ENCODE assay signal across 8 mouse cellular contexts in genomic region chr2:179842610-179843389, GRCm38 (mm10).
DNase-seq lines count a peak whose midpoint lies in the region; ATAC-seq lines count a peak whose summit lies in the region.
"Had no signal": no experiment of that assay in that cellular context is flagged by ENCODE, and none has a peak within 500 bp of the region (broad histone marks: within the 10 kb centered on the region; RNA-seq: fewer than 3 reads in every experiment).

No protein-coding gene starts in this region.

- DNase-seq in ovary, postnatal 36 days (ENCODE audit: low spot score), result peak; percentile 8
- DNase-seq in ovary, postnatal 14 days (ENCODE audit: low spot score), result no peak
- no peak for DNase-seq in thymus, adult 18-20 months
- DNase-seq in B cell, adult 2 months, result no peak

- H3K4me2 ChIP-seq in heart, embryonic 15.5 days, result 0 out of 2 replicates have a peak overlapping the region, but pooled peaks have one; percentile 4
- no peak overlapping the region for H3K4me2 ChIP-seq in limb, embryonic 12.5 days
- H3K4me2 ChIP-seq in stomach, embryonic 14.5 days (replicated peaks; ENCODE audit: low read depth, low read length), result no peak overlapping the region

- WGBS in heart, embryonic 15.5 days, result 50% methylated on average over 12 of the region's 12 CpGs
- WGBS in limb, embryonic 12.5 days, result 87% methylated on average over 12 of the region's 12 CpGs
- WGBS in stomach, embryonic 14.5 days, result 68% methylated on average over 12 of the region's 12 CpGs

- peaks cover 13% of the 10 kb centered on the region for H3K4me1 ChIP-seq in heart, embryonic 15.5 days (replicated peaks)
- peaks cover 45% of the 10 kb centered on the region for H3K4me1 ChIP-seq in limb, embryonic 12.5 days (replicated peaks)
- peaks cover 16% of the 10 kb centered on the region for H3K4me1 ChIP-seq in stomach, embryonic 14.5 days (ENCODE audit: control insufficient read depth, insufficient read depth, low read length)

- H3K9ac ChIP-seq in heart, embryonic 15.5 days, result no peak overlapping the region
- no peak overlapping the region for H3K9ac ChIP-seq in limb, embryonic 12.5 days (replicated peaks)
- H3K9ac ChIP-seq in stomach, embryonic 14.5 days (replicated peaks; ENCODE audit: low read depth, low read length), result no peak overlapping the region

- no peak overlapping the region for H3K4me3 ChIP-seq in heart, embryonic 15.5 days
- H3K4me3 ChIP-seq in limb, embryonic 12.5 days (replicated peaks), result no peak overlapping the region
- no peak overlapping the region for H3K4me3 ChIP-seq in stomach, embryonic 14.5 days (ENCODE audit: low read depth, low read length)
- H3K4me3 ChIP-seq: heart, adult 2 months had no signal

- no peaks in the 10 kb centered on the region for H3K27me3 ChIP-seq in heart, embryonic 15.5 days
- no peaks in the 10 kb centered on the region for H3K27me3 ChIP-seq in limb, embryonic 12.5 days
- no peaks in the 10 kb centered on the region for H3K27me3 ChIP-seq in stomach, embryonic 14.5 days (ENCODE audit: control insufficient read depth, insufficient read depth, low read length)

- H3K27ac ChIP-seq in heart, embryonic 15.5 days, result peak overlapping the region; percentile 65
- 0 out of 2 replicates have a peak overlapping the region, but pooled peaks have one; percentile 23 for H3K27ac ChIP-seq in limb, embryonic 12.5 days
- H3K27ac ChIP-seq in stomach, embryonic 14.5 days (ENCODE audit: low read length), result peak overlapping the region; percentile 72; the same call in 1 of the 2 replicates
- H3K27ac ChIP-seq: heart, adult 2 months had no signal

- peak; percentile 90 for ATAC-seq in heart, embryonic 15.5 days (replicated peaks; ENCODE audit: insufficient number of reproducible peaks, insufficient read depth, low FRiP score, low read depth)
- no peak; the same call in 1 of the 2 replicates for ATAC-seq in limb, embryonic 12.5 days (ENCODE audit: insufficient number of reproducible peaks, insufficient read depth, low FRiP score, low TSS enrichment, low read depth)
- peak; percentile 87 for ATAC-seq in stomach, embryonic 14.5 days (ENCODE audit: insufficient number of reproducible peaks, insufficient read depth, low FRiP score, low read depth)

- H3K9me3 ChIP-seq in heart, embryonic 15.5 days (replicated peaks), result no peaks in the 10 kb centered on the region
- H3K9me3 ChIP-seq in limb, embryonic 12.5 days, result no peaks in the 10 kb centered on the region
- H3K9me3 ChIP-seq in stomach, embryonic 14.5 days (ENCODE audit: control insufficient read depth, low read depth, low read length), result no peaks in the 10 kb centered on the region

- H3K36me3 ChIP-seq in heart, embryonic 15.5 days, result no peaks in the 10 kb centered on the region
- no peaks in the 10 kb centered on the region for H3K36me3 ChIP-seq in limb, embryonic 12.5 days
- no peaks in the 10 kb centered on the region for H3K36me3 ChIP-seq in stomach, embryonic 14.5 days (ENCODE audit: control insufficient read depth, insufficient read depth, low read length)
